Comparison of ENCODE assay signal across 9 mouse cellular contexts in genomic region chrX:167210319-167210728, GRCm38 (mm10). TPM values are rescaled to one million over a fixed set of nuclear protein-coding genes. Genes with fewer than 3 reads are reported as not detected.
DNase-seq lines count a peak whose midpoint lies in the region; ATAC-seq and TF ChIP-seq lines count a peak whose summit lies in the region.
"Had no signal": no experiment of that assay in that cellular context is flagged by ENCODE, and none has a peak within 500 bp of the region (broad histone marks: within the 10 kb centered on the region; RNA-seq: fewer than 3 reads in every experiment).

No protein-coding gene starts in this region.

- H3K27ac ChIP-seq in spleen, adult 2 months (ENCODE audit: insufficient read depth, low read length): peak overlapping the region; percentile 98
- H3K27ac ChIP-seq in intestine, postnatal 0 days (ENCODE audit: low read depth, low read length): peak overlapping the region; percentile 84
- H3K27ac ChIP-seq: limb, embryonic 15.5 days had no signal

- H3K9ac ChIP-seq in intestine, postnatal 0 days (ENCODE audit: low read depth, low read length): no peak overlapping the region
- H3K9ac ChIP-seq: limb, embryonic 15.5 days had no signal

- WGBS in spleen, adult 2 months: 25% methylated on average over 6 of the region's 6 CpGs
- 40% methylated on average over 6 of the region's 6 CpGs for WGBS in intestine, postnatal 0 days

- peak overlapping the region; percentile 68 for H3K4me3 ChIP-seq in spleen, adult 2 months (ENCODE audit: extremely low read depth, insufficient read depth, insufficient read length)
- peak overlapping the region; percentile 65; the same call in 1 of the 2 replicates for H3K4me3 ChIP-seq in intestine, postnatal 0 days (ENCODE audit: low read depth, low read length)

- H3K27me3 ChIP-seq in spleen, adult 2 months (ENCODE audit: control insufficient read depth, insufficient read depth, low read length): no peaks in the 10 kb centered on the region
- H3K27me3 ChIP-seq in intestine, postnatal 0 days (replicated peaks; ENCODE audit: control insufficient read depth, insufficient read depth, low read length): no peaks in the 10 kb centered on the region

- TF ChIP-seq CTCF in spleen, adult 2 months (IDR thresholded peaks at IDR 0.05; ENCODE audit: extremely low read depth, insufficient read depth, insufficient read length, insufficient replicate concordance): no peak
- TF ChIP-seq CTCF in intestine, postnatal 0 days (IDR thresholded peaks at IDR 0.05; ENCODE audit: low read depth): no peak

- peaks cover 12% of the 10 kb centered on the region for H3K36me3 ChIP-seq in spleen, adult 2 months (ENCODE audit: control insufficient read depth, insufficient read depth, low read length)
- no peaks in the 10 kb centered on the region for H3K36me3 ChIP-seq in intestine, postnatal 0 days (ENCODE audit: control insufficient read depth, insufficient read depth)
- H3K36me3 ChIP-seq: limb, embryonic 15.5 days had no signal

- H3K4me1 ChIP-seq in spleen, adult 2 months (ENCODE audit: control insufficient read depth, insufficient read depth, insufficient read length): peaks cover 6% of the 10 kb centered on the region
- no peaks in the 10 kb centered on the region for H3K4me1 ChIP-seq in intestine, postnatal 0 days (replicated peaks; ENCODE audit: control insufficient read depth, insufficient read depth, low read length)
- H3K4me1 ChIP-seq: limb, embryonic 15.5 days had no signal

- DNase-seq in spleen, adult 2 months (ENCODE audit: low read depth in 1 of 2, low spot score in 2 of 2): peak in 1 of 2 experiments; percentile 37
- no peak for DNase-seq in spleen, adult 12 weeks (ENCODE audit: low spot score)
- peak; percentile 67 to 70 for DNase-seq in heart, adult 18-20 months
- DNase-seq in right cerebral cortex, postnatal 25 days: no peak
- no peak for DNase-seq in cerebellum, postnatal 25 days

- no peak for TF ChIP-seq POLR2A in spleen, adult 2 months (IDR thresholded peaks at IDR 0.05; ENCODE audit: low read depth, low read length)

- ATAC-seq in intestine, postnatal 0 days: peak; percentile 88
- peak; percentile 40 for ATAC-seq in megakaryocyte progenitor cell, adult 5-6 weeks (replicated peaks; ENCODE audit: poor library complexity)
- ATAC-seq in activated CD4-positive, CD25-positive, alpha-beta regulatory T cell, adult 4 months: no peak

- H3K4me2 ChIP-seq in intestine, postnatal 0 days (replicated peaks; ENCODE audit: low read depth): peak overlapping the region; percentile 66

- H3K9me3 ChIP-seq in intestine, postnatal 0 days (ENCODE audit: control insufficient read depth): no peaks in the 10 kb centered on the region
- H3K9me3 ChIP-seq: limb, embryonic 15.5 days had no signal

RNA-seq across cellular contexts. Expression of gene Tmsb4x, which starts 1.2 kb away (rescaled TPM):
- polyA plus RNA-seq in spleen, adult 2 months (2012; rRNA removed): 327 and 363 TPM in 2 replicates
- total RNA-seq in heart, adult 18-20 months (2021): 100 to 1,000 TPM; 525 to 536 TPM
- polyA plus RNA-seq in intestine, postnatal 0 days (2015; fragmentation: Nextera tagmentation; extraction: Ambion mirVana): 4,093 and 4,486 TPM in 2 replicates
- 2,723 and 3,717 TPM in 2 replicates for total RNA-seq in megakaryocyte progenitor cell, adult 5-6 weeks (2015)
- 1,582 and 2,074 TPM in 2 replicates for total RNA-seq in megakaryocyte progenitor cell, adult 5-6 weeks (2017)
- polyA plus RNA-seq in activated CD4-positive, CD25-positive, alpha-beta regulatory T cell, adult 4 months (2017; shearing (Covaris generic)): over 10,000 TPM; 15,449 to 15,725 TPM

RNA-seq across cellular contexts. Expression of gene Tlr8, which starts 53.8 kb away (rescaled TPM):
- 1.0 and 1.1 TPM in 2 replicates for polyA plus RNA-seq in spleen, adult 2 months (2012; rRNA removed)
- 1 to 10 TPM; 1.9 to 2.8 TPM for total RNA-seq in heart, adult 18-20 months (2021)
- 0.14 and 0.34 TPM in 2 replicates for polyA plus RNA-seq in intestine, postnatal 0 days (2015; fragmentation: Nextera tagmentation; extraction: Ambion mirVana)
- total RNA-seq in megakaryocyte progenitor cell, adult 5-6 weeks (2015): 5.4 and 8.5 TPM in 2 replicates
- total RNA-seq in megakaryocyte progenitor cell, adult 5-6 weeks (2017): 2.1 and 4.0 TPM in 2 replicates
- polyA plus RNA-seq in activated CD4-positive, CD25-positive, alpha-beta regulatory T cell, adult 4 months (2017; shearing (Covaris generic)): not detected

Comparison
In these comparisons a context has a peak if more than half of its experiments do, and no peak if none do; other contexts are left out.
1. DNase-seq: peak in heart, adult 18-20 months (2 of 2); none in spleen, adult 12 weeks (single experiment), right cerebral cortex, postnatal 25 days (single experiment) and cerebellum, postnatal 25 days (0 of 2).
2. RNA of gene Tmsb4x, which starts 1.2 kb away (polyA plus RNA-seq): 15,449 to 15,725 TPM in activated CD4-positive, CD25-positive, alpha-beta regulatory T cell, adult 4 months and 4,093 to 4,486 TPM in intestine, postnatal 0 days; 327 to 363 TPM in spleen, adult 2 months; every median in the first group is over 10 times any median in the second.